Mouse (Mus musculus): ENCODE data around the gene Tmem203.

Gene Tmem203

DNA sequence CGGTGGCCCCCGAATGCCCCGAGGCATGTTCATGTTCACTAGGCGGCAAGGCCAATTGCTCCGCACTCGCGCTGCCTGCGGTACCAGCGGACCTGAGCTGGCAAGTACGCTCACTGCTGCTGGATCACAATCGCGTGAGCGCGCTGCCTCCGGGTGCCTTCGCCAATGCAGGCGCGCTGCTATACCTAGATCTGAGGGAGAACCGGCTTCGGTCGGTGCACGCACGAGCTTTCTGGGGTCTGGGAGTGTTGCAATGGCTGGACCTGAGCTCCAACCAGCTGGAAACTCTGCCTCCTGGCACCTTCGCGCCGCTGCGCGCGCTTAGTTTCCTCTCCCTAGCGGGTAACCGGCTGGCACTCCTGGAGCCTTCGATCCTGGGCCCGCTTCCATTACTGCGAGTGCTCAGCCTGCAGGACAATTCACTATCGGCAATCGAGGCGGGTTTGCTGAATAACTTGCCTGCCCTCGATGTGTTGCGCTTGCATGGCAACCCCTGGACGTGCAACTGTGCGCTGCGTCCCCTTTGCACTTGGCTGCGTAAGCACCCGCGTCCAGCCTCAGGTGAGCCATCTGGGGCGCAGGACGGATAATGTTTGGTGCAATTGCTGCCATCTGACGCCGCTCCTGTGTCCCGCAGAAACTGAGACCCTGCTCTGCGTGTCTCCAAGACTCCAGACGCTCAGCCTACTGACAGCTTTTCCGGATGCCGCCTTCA, 35.0 kb downstream of the Tmem203 start:
- peak in 1 of 2 experiments; percentile 75 for DNase-seq (ENCODE audit: inconsistent age in 2 of 2, low spot score in 1 of 2)

DNA sequence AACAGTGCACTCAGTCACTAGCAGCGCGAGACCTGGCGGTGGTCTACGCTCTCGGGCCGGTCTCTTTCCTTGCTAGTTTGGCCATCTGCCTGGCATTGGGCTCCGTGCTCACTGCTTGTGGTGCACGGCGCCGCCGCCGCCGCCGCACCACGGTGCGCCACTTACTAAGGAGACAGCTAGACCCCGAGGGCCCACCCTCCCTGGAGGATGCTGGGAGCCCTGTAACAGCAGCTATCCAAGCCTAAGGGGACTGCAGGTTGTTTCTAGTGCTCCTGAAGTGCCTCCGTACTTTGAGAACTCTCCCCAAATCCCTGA, 35.5 kb downstream of the Tmem203 start:
- DNase-seq (ENCODE audit: inconsistent age in 2 of 2, low spot score in 1 of 2), result no peak

DNA sequence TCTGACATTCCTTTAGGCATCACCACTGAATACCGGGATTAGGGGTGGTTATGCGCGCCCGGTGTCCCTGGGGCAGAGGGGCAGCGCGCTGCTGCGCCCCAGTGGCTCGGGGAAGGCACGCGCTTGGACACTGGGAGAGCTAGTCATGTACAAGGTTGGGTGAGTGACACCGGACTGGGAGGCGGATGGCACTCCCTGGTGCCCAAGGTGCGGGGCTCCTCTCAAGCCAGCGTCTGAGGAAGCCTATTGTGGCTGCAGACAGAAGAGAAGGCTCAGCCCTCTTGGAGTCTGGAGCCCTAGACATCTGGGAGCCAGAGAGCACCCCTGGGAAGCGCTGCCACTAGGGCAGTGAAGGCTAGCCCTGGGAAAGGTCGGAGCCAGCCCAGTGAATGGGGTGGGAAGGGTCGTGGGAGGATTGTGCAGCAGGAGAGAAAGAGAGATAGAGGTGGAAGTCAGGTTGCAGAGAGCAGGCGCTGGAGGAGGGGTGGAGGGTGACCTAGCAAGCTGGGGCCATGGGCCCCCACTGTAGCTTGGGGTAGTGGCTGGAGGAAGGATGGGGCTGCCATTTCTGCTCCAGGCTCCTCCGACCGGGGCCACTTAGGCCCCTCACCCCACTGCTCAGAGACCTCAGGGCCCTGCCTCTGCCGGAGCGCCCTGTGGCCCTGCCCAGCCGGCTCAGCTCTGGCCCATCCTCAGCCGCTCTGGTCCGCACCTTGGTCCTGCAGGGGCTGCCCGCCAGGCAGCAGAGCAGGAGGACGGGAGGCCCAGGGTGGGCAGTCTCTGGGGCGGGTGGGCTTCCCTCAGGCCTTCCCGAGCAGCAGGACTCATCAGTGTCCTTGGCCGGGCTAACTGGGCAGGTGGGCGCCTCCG, 36.2 kb downstream of the Tmem203 start:
- DNase-seq (ENCODE audit: inconsistent age in 2 of 2, low spot score in 1 of 2), result peak in 1 of 2 experiments; percentile 56

DNA sequence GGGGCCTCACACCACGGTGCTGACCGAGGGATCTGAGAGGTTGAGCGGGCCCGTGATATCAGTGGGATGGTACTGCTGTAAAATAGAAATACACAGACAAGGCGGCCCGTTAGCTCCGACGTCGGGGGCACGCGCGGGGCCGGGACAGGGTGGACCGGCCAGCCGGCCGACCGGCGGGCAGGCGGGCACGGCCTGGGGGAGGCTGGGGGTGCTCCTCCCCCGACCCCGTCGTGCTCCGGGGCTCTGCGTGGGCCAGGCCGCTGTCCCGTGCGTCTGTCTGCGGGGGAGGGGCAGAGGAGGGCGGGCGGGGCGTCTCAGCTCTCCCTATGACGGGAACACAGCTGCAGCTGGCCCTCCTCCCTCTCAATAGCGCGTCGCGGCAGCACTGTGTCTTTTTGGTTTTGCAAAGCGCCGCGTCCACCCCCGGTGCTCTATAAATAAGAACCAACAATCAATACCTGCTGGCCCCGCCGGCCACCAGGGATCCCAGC, 36.9 kb downstream of the Tmem203 start:
- DNase-seq (ENCODE audit: inconsistent age in 2 of 2, low spot score in 1 of 2), result no peak

DNA sequence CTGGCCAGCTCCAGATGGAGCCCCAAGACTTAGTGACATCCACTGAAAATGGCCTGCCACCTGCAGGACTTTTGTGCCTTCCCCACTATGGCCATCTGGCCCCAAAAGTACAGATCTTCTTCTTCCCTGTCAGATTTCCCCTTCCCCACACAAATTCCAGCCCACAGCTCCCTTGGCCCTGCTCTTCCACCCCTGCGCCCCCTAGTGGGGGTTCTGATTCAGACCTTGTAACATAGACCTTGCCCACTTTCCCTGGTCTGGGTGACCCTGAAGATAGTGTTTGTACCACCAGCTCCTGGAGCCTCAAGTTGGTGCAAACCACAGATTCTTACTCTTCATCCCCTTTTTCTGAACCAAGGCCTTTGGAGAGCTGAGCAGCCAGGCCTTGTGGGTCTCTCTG, 37.6 kb downstream of the Tmem203 start:
- DNase-seq (ENCODE audit: inconsistent age in 2 of 2, low spot score in 1 of 2), result peak; percentile 58 to 90

DNA sequence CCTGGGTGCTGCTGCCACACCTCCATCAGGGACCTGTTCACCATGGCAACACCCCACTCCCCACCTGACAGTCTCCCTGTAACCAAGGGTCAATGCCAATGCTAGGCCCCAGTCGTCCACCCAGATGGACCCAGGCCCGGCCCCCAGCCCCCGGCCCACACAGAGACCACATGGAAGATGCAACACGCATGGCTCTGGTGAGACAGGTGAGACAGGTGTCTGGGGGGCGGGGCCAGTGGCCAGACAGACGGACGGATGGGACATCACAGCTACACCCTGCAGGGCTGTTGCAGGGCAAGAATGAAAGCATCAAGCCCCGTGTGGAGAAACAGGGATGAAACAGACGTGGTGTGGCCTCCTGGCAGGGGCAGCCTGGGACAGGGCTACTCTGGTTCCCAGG, 38.5 kb downstream of the Tmem203 start:
- DNase-seq (ENCODE audit: inconsistent age in 2 of 2, low spot score in 1 of 2), result no peak

DNA sequence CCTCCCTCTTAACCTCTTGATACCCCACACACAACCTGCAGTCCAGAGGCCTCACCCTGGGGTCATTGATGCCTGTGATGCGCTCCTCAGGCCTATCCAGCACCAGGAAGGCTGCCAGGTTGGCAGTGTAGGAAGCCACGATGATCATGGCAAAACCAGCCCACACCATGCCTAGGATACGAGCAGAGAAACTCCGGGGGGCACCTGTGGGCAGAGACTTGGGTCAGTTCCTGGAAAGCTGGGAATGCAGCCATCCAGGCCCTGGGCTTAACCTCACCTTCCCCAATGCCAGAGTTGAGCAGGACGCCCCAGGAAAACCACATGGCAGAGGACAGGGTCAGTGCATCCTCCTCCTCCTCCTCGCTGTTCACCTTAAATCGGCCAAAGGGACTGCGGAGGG, 41.9 kb downstream of the Tmem203 start:
- DNase-seq (ENCODE audit: inconsistent age in 2 of 2, low spot score in 1 of 2), result no peak

DNA sequence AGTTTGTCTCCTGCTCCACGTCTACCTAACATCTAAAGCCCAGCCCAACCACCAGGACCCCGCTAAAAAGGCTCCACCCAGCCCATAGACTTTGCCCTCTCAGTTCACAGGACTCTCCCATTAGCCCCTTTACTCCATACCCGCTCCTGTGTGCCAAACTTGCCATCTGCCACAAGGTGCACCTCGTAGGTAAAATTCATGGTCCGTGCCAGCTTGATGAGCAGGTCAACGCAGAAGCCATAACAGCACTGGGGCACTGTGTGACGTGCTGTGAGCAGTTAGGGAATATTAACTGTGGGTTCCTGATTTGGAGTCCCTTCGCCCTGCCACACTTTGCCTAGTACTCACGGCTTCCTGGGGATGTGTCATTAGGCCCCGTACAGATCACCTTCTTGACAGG, 42.8 kb downstream of the Tmem203 start:
- DNase-seq (ENCODE audit: inconsistent age in 2 of 2, low spot score in 1 of 2), result no peak

DNA sequence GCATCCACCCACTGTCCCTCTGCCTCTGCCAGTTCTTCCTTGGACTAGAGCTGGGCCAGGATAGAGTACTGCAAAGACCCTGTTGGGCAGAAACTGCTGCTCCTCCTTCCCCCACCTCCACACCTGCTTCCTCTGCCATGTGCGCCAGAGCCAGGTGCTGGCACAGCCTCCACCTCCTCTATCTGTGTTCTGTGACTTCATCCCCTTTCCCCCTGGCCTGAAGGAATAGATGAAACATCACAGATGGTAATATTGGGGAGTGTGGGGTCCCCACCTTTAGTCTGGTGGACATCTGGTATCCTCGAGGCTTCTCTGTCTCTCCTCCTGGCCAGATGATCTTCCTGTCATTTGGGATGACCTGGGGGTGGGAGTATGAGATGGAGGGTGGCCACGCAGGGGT, 48.2 kb downstream of the Tmem203 start:
- no peak for DNase-seq (ENCODE audit: inconsistent age in 2 of 2, low spot score in 1 of 2)

DNA sequence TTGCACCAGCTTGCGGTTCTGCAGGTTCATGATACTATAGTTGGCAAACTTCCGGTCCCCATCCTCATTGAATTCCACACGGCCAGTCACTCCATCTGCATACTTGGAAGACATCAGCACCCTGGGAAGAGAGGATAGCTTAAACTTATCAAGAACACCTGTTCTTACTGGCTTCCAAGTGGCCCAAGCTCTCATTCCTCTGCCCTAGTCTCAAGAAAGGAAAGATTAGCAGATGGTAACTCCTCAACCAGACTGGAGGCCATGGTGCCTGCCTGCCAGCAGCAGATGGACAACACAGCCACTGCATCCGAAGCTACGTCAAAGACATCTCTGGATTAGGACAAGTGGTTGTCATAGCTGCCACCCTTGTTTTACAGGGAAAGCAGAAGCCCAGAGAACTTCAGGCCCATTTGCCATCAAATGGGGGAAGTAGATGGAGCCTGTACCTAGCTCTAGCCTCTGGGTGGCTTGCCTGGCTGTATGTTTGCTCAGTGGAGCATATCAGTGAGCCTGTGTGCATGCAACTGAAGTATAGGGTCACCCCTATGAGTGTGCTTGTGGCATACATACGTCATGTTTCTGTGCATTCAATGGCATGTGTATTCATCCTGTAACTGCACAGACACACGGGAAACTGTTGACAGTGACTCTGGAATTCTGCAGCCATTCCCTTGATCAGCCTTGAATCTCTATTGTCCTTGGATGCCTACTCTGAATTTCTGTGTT, 48.9 kb downstream of the Tmem203 start:
- no peak for DNase-seq (ENCODE audit: inconsistent age in 2 of 2, low spot score in 1 of 2)

DNA sequence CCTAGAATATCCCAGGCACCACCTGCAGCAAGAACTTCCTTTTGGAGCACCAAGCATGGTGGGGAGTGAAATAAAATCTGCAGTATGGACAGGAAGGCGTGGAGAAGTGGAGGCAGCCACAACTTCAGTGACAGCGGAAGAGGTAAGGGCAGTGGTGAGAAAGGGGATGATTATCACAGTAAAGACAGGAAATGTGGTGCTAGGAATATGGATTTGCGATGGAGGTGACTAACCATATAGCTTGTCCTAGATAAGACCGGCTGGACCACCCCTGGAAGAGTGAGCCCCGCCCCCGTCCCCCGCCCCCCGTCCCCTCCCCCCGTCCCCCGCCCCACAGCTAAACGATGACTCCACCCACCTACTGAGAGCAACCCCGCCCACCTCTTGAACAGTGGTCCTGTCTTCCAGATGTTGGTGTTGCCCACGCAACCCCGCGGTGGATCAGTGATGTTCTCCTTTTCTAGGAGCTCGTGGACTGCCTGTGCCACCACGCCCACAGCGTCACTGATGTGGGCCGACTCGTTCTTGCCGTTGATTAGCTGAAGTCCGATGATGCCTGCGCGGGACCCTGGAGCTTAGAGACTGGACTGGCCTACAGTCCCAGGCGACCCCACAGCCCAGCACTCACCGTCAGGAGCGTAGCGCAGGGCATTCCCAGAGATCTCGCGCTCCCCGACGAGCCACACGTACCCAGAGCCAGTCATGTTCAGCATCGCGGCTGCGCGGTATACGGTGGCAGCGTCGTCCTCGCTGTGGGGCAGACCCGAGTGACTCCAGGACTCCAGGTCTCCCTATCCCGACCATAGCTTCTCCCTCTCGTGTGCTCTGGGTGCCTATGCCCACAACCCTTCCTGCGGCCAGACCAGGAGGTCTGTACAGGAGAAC, 49.7 kb downstream of the Tmem203 start:
- peak; percentile 40 to 65 for DNase-seq (ENCODE audit: inconsistent age in 2 of 2, low spot score in 1 of 2)

Measured in adrenal gland, adult (tissue).